Mouse (Mus musculus): ENCODE measurements at regions not wholly inside any gene's neighbourhood (a gene's known extent, or its start where the extent isn't known, plus 50 kb on each side); places are given as distances from the start of the nearest gene placed in this dataset.

DNA sequence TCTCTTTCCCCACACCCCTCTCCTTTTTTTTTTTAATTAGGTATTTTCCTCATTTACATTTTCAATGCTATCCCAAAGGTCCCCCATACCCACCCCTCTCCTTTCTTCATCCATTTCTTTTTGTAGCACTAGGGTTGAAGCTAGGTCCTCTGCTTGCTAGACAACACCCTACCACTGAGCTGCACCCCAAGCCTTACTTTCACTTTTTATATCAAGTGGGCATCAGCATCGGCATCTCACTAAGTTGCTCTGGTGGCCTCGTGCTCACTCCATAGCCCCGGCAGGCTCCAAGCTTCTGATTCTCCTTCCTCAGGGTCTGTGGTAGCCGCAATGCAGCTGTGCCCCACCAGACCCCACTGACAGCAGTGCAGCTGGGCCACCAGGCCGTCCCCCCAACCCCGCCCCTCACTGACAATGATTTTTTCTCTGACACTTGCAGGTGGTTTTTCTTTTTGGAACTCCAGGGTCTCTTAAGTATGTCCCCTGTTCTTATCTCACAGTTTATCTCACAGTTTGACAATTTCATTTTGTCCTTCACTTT, 77.5 kb downstream of the Nufip1 start:
- Histone ChIP-seq H3K27ac (no peak overlapping the region), H3K36me3 (ENCODE audit: inconsistent target) (no peaks in the 10 kb centered on the region), H3K79me2 (ENCODE audit: inconsistent target) (no peaks in the 10 kb centered on the region), H3K4me3 (ENCODE audit: inconsistent target) (no peak overlapping the region)
- WGBS (ENCODE audit: missing documents), result 45% methylated on average over 6 of the region's 6 CpGs

GRCm38 (mm10) chr14:76195324-76195723, 84.6 kb downstream of the Nufip1 start:
- WGBS (ENCODE audit: missing documents), result 4% methylated on average over 10 of the region's 10 CpGs
- no peak overlapping the region for H3K4me3 ChIP-seq (ENCODE audit: inconsistent target)
- H3K79me2 ChIP-seq (ENCODE audit: inconsistent target), result no peaks in the 10 kb centered on the region
- peak overlapping the region; percentile 72 for H3K27ac ChIP-seq
- H3K36me3 ChIP-seq (ENCODE audit: inconsistent target), result no peaks in the 10 kb centered on the region

DNA sequence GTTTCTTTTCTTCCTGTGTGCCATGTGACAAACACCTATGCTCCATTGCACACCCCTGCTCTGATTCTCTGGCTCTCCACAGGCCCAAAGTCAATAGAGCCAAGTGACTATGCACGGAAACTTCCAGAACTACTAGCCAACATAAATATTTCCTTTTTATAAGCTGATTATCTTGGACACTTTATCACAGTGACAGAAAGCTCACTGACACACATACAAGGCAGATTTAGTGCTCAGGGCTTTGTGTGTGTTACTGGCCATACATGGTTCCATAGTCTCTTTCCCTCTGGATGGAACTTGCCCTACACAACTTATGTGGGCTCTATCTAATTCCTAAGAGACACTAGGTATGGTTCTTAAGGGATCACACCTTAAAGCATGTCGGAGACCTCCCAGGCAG, 86.7 kb downstream of the Nufip1 start:
- H3K79me2 ChIP-seq (ENCODE audit: inconsistent target), result no peaks in the 10 kb centered on the region
- H3K27ac ChIP-seq, result no peak overlapping the region
- H3K36me3 ChIP-seq (ENCODE audit: inconsistent target), result no peaks in the 10 kb centered on the region
- H3K4me3 ChIP-seq (ENCODE audit: inconsistent target), result no peak overlapping the region
- WGBS (ENCODE audit: missing documents), result 100% methylated on average over 2 of the region's 2 CpGs

- Histone ChIP-seq H3K36me3 (ENCODE audit: inconsistent target) (no peaks in the 10 kb centered on the region), H3K4me3 (ENCODE audit: inconsistent target) (no peak overlapping the region), H3K27ac (no peak overlapping the region), H3K79me2 (ENCODE audit: inconsistent target) (no peaks in the 10 kb centered on the region)
- WGBS (ENCODE audit: missing documents), result 92% methylated on average over 5 of the region's 5 CpGs
These were observed 87.7 kb downstream of the Nufip1 start for GRCm38 (mm10) chr14:76198406-76198805.

GRCm38 (mm10) chr14:76202595-76202994, 91.9 kb downstream of the Nufip1 start:
- 63% methylated on average over 4 of the region's 4 CpGs for WGBS (ENCODE audit: missing documents)
- Histone ChIP-seq H3K27ac (no peak overlapping the region), H3K79me2 (ENCODE audit: inconsistent target) (no peaks in the 10 kb centered on the region), H3K36me3 (ENCODE audit: inconsistent target) (no peaks in the 10 kb centered on the region), H3K4me3 (ENCODE audit: inconsistent target) (no peak overlapping the region)

DNA sequence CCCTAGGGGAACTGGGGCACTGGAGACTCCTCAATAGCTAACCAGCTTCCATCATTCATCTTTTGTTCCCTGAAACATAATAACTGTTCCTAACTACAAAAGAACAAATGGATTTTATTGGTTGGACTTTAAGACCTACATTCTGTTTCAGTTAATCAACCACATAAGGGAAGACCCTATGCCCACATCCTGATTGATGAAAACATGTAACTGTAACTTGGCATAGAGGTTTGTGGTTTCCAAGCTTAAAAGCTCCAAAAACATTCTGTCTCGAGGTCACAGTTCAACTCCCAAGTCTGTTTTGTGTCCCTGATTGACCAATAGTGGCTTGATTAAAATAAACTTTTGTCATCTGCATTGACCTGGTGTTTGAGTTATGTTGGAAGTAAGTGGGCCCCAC, 92.4 kb downstream of the Nufip1 start:
- Histone ChIP-seq H3K27ac (no peak overlapping the region), H3K79me2 (ENCODE audit: inconsistent target) (no peaks in the 10 kb centered on the region), H3K4me3 (ENCODE audit: inconsistent target) (no peak overlapping the region), H3K36me3 (ENCODE audit: inconsistent target) (no peaks in the 10 kb centered on the region)
- whole genome bisulfite sequencing (ENCODE audit: missing documents), result 8% methylated on average over 1 of the region's 1 CpGs

DNA sequence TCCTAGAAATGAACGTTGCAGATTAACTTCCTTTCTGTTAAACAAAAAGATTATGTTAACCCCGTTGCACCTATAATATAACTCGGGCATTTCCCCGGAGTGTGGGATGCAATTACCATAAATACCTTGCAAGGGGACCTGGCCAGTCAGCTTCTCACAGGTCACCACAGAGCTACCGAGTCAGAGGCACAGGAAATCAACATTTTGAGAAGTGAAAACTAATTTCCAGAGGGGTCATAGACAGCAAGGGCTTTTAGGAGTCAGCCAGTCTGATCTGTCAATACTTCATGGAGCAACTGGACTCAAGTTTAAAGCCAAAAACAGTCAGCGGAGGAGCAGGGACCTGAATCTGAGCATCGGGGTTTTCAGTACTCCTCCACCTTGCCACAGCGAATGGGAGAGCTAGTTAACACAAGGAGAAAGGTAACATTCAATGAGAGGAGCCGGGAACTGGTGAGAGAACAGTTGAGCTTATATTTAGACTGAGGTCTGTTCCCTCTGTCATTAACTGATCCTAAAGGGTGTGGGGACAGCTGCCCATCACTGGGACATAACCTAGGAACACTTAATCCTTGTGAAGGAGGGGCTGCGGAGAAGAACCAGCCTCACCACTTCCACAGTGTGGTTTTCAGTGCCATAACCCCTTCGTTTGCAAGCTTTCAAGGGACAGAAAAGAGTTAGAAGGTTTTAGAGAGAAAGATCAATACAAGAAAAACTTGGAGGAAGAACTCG, 105.9 kb downstream of the Nufip1 start:
- Histone ChIP-seq H3K4me3 (ENCODE audit: inconsistent target) (no peak overlapping the region), H3K36me3 (ENCODE audit: inconsistent target) (no peaks in the 10 kb centered on the region), H3K27ac (no peak overlapping the region), H3K79me2 (ENCODE audit: inconsistent target) (no peaks in the 10 kb centered on the region)
- WGBS (ENCODE audit: missing documents), result 41% methylated on average over 12 of the region's 12 CpGs

DNA sequence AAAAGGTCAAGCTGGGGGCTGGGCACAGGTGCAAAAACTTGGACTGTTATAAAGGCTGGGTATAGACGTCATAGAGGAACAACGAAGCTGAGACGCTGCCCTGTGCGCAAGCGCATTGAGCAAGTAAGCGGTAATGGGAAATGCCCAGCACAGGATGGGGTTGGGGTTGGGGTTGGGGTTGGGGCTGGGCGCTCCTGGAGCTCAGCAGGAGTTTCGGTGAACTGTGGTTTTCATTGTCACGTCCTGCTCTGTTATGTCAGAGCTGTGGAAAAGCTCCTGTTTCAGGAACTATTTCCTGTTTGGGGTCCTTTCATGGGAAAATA, 106.4 kb downstream of the Nufip1 start:
- H3K36me3 ChIP-seq (ENCODE audit: inconsistent target), result no peaks in the 10 kb centered on the region
- no peak overlapping the region for H3K27ac ChIP-seq
- 35% methylated on average over 9 of the region's 9 CpGs for WGBS (ENCODE audit: missing documents)
- H3K79me2 ChIP-seq (ENCODE audit: inconsistent target), result no peaks in the 10 kb centered on the region
- H3K4me3 ChIP-seq (ENCODE audit: inconsistent target), result no peak overlapping the region

GRCm38 (mm10) chr14:76217571-76218256, 107.0 kb downstream of the Nufip1 start:
- H3K79me2 ChIP-seq (ENCODE audit: inconsistent target), result no peaks in the 10 kb centered on the region
- H3K36me3 ChIP-seq (ENCODE audit: inconsistent target), result no peaks in the 10 kb centered on the region
- no peak overlapping the region for H3K27ac ChIP-seq
- WGBS (ENCODE audit: missing documents), result 91% methylated on average over 8 of the region's 8 CpGs
- H3K4me3 ChIP-seq (ENCODE audit: inconsistent target), result no peak overlapping the region

GRCm38 (mm10) chr14:76220952-76221351, 110.3 kb downstream of the Nufip1 start:
- 86% methylated on average over 5 of the region's 5 CpGs for WGBS (ENCODE audit: missing documents)
- H3K4me3 ChIP-seq (ENCODE audit: inconsistent target), result no peak overlapping the region
- H3K27ac ChIP-seq, result no peak overlapping the region
- H3K36me3 ChIP-seq (ENCODE audit: inconsistent target), result no peaks in the 10 kb centered on the region
- no peaks in the 10 kb centered on the region for H3K79me2 ChIP-seq (ENCODE audit: inconsistent target)

DNA sequence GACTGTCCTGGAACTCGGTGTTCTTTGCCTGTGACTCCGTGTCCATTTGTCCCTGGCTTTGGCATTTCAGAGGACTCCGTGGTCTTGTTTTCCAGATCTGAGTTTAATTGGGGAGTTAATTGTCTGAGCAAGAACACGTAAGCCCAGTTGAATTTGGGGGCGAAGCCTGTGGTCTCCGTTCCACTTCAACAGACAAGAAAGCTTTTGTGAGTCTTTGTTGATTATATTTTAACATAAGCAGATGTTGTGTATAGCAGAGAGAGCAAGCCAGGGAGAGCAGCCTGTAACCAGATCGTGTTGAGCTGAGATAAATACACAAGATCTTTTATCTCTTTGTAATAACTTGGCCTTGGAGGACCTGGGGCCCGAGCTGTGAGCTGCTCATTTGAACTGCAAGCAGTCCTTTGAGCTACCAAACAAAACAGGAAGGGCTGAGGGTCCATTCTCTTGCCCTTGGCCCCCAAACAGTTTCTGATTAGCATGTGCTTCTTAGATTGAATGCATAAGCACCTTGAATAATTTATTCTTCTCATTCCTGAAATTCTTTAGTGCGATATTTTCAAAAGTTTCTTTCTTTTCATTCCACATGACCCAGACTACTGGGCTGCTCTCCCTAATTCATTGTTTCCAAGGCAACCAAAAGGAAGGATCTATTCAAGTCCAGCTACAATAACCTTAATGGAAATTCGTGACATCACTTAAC, 111.1 kb downstream of the Nufip1 start:
- no peak overlapping the region for H3K27ac ChIP-seq
- H3K36me3 ChIP-seq (ENCODE audit: inconsistent target), result no peaks in the 10 kb centered on the region
- no peaks in the 10 kb centered on the region for H3K79me2 ChIP-seq (ENCODE audit: inconsistent target)
- no peak overlapping the region for H3K4me3 ChIP-seq (ENCODE audit: inconsistent target)
- 84% methylated on average over 8 of the region's 10 CpGs for WGBS (ENCODE audit: missing documents)

DNA sequence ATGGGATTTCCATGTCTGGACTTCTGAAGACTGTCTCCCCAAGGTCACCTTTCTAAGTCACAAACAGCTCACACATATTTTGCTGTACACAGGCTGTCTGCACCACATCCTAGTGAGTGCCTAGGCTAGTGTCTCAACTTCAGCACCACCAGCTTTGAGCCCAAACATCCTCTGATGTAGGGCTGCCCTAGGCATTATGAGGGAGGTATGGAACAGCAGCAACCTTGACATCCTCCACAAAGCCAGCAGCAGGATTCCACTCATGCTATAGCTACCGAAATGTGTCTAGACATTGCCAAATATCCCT, 111.6 kb downstream of the Nufip1 start:
- H3K4me3 ChIP-seq (ENCODE audit: inconsistent target), result no peak overlapping the region
- H3K79me2 ChIP-seq (ENCODE audit: inconsistent target), result no peaks in the 10 kb centered on the region
- no peak overlapping the region for H3K27ac ChIP-seq
- 94% methylated on average over 1 of the region's 1 CpGs for WGBS (ENCODE audit: missing documents)
- H3K36me3 ChIP-seq (ENCODE audit: inconsistent target), result no peaks in the 10 kb centered on the region

- H3K4me3 ChIP-seq (ENCODE audit: inconsistent target), result no peak overlapping the region
- no peaks in the 10 kb centered on the region for H3K36me3 ChIP-seq (ENCODE audit: inconsistent target)
- 76% methylated on average over 7 of the region's 8 CpGs for WGBS (ENCODE audit: missing documents)
- H3K79me2 ChIP-seq (ENCODE audit: inconsistent target), result no peaks in the 10 kb centered on the region
- H3K27ac ChIP-seq, result no peak overlapping the region
These were observed 112.5 kb downstream of the Nufip1 start for GRCm38 (mm10) chr14:76223036-76223650.

DNA sequence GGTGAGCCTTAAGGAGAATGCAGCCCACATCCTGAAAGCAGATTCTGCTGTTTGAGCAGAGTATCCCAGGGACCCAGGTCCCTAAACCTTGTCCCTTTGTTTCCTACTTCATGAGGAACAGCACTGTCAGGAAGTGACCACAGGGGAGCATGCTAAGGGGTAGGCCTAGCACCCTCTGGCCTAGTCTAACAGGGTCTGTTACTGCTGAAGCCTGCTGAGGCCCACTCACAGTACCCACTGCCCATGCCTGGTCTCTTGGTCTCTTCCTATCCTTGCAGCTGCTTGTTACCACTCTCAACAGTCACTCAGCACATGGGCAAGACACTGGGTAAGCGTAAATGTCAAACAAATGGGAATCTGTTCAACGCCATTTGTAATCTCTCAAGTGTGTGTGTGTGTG, 113.2 kb downstream of the Nufip1 start:
- no peaks in the 10 kb centered on the region for H3K36me3 ChIP-seq (ENCODE audit: inconsistent target)
- WGBS (ENCODE audit: missing documents), result 100% methylated on average over 2 of the region's 2 CpGs
- H3K27ac ChIP-seq, result no peak overlapping the region
- H3K4me3 ChIP-seq (ENCODE audit: inconsistent target), result no peak overlapping the region
- H3K79me2 ChIP-seq (ENCODE audit: inconsistent target), result no peaks in the 10 kb centered on the region

- no peaks in the 10 kb centered on the region for H3K36me3 ChIP-seq (ENCODE audit: inconsistent target)
- H3K4me3 ChIP-seq (ENCODE audit: inconsistent target), result no peak overlapping the region
- 92% methylated on average over 12 of the region's 12 CpGs for WGBS (ENCODE audit: missing documents)
- no peak overlapping the region for H3K27ac ChIP-seq
- no peaks in the 10 kb centered on the region for H3K79me2 ChIP-seq (ENCODE audit: inconsistent target)
These were observed 114.8 kb downstream of the Nufip1 start for GRCm38 (mm10) chr14:76225532-76225931.
